Mouse (Mus musculus) G1E-ER4 (cell line): ENCODE measurements around the gene Tsfm. TPM values are rescaled to one million over a fixed set of nuclear protein-coding genes. Genes with fewer than 3 reads are reported as not detected.

ENCODE experiments used
- GATA1 ChIP-seq: IDR thresholded peaks from one replicate; pipeline ENCODE4 v1.8.0; 2012; ENCODE audit warnings: low read length, inconsistent platforms
- polyA plus RNA-seq: library from polyadenylated mRNA; stranded (reverse); fragments of >175 nt; gene quantifications from 2 replicates; pipeline ENCODE4 v1.2.3, GENCODE M21; 2012

Tsfm gene
- polyA plus RNA-seq, 1 experiment, result 69.6 TPM

GRCm38 (mm10) chr10:126962271-126962965 is 68.2 kb downstream of the Tsfm start:
- TF ChIP-seq GATA1, result no peak

DNA sequence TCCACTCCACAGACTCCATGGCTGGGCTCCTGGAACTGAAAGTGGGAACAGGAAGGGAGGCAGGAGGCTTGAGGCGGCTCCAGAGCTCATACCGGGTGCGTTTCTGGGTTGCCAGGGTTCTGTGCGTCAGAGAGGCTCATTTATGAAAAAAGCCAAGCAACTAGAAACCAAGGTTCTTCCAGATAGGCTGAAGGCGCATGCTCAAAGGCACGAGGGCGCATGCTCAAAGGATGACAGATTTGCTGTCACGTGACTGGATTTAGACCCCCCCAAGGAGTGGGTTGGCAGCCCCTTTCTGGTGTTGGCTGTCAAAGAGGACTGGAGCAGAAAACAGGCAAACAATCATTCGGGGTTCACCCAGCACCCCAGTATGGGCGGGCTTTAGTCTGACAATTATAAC is 68.9 kb downstream of the Tsfm start:
- TF ChIP-seq GATA1, result no peak

Other genes starting within 250 kb of the Tsfm start
- 14.9 and 19.8 TPM in 2 replicates for gene Atp23, start 129.5 kb downstream of the Tsfm start, polyA plus RNA-seq
- gene Ctdsp2, start 52.1 kb downstream of the Tsfm start, polyA plus RNA-seq, result 101 and 131 TPM in 2 replicates
- gene Avil, start 30.1 kb downstream of the Tsfm start, polyA plus RNA-seq, result 0.04 TPM in 2 replicates
- gene Mettl1, start 10.6 kb upstream of the Tsfm start, polyA plus RNA-seq, result 17.5 and 38.2 TPM in 2 replicates
- gene Eef1akmt3, start 10.7 kb upstream of the Tsfm start, polyA plus RNA-seq, result 0.09 and 0.10 TPM in 2 replicates
- gene Cyp27b1, start 17.4 kb upstream of the Tsfm start, polyA plus RNA-seq, result 0.03 and 0.11 TPM in 2 replicates
- 0.72 TPM in 2 replicates for gene March9, start 29.3 kb upstream of the Tsfm start, polyA plus RNA-seq
- gene Cdk4, start 32.7 kb upstream of the Tsfm start, polyA plus RNA-seq, result 1,725 and 2,105 TPM in 2 replicates
- gene Tspan31, start 39.4 kb upstream of the Tsfm start, polyA plus RNA-seq, result 33.1 and 45.9 TPM in 2 replicates
- 0.14 and 0.28 TPM in 2 replicates for gene Agap2, start 44.4 kb upstream of the Tsfm start, polyA plus RNA-seq
- 104 and 109 TPM in 2 replicates for gene Os9, start 90.3 kb upstream of the Tsfm start, polyA plus RNA-seq
- gene B4galnt1, start 134.4 kb upstream of the Tsfm start, polyA plus RNA-seq, result 143 and 205 TPM in 2 replicates
- 0.33 and 0.66 TPM in 2 replicates for gene Slc26a10, start 149.8 kb upstream of the Tsfm start, polyA plus RNA-seq
- gene Arhgef25, start 159.2 kb upstream of the Tsfm start, polyA plus RNA-seq, result 61.8 and 77.7 TPM in 2 replicates
- gene Dtx3, start 164.9 kb upstream of the Tsfm start, polyA plus RNA-seq, result 129 and 155 TPM in 2 replicates
- 78.0 and 80.6 TPM in 2 replicates for gene Pip4k2c, start 180.7 kb upstream of the Tsfm start, polyA plus RNA-seq
- gene Kif5a, start 232.5 kb upstream of the Tsfm start, polyA plus RNA-seq, result 0.23 and 0.32 TPM in 2 replicates
- gene Dctn2, start 235.5 kb upstream of the Tsfm start, polyA plus RNA-seq, result 172 and 175 TPM in 2 replicates